Mouse (Mus musculus) c-Kit-positive CD71-positive TER-119-negative erythroid progenitor cells, embryonic 14.5 days (primary cell): ENCODE data around the gene Morn1.

Experiments
- DNase-seq: peaks from one replicate; pipeline ENCODE4 v3.0.0-alpha.2; 2013; ENCODE audit warnings: low read depth

The Morn1 gene

GRCm38 (mm10) chr4:155189711-155190139 lies 103.3 kb downstream of the Morn1 start:
- no peak for DNase-seq

- DNase-seq: no peak
These were observed 103.9 kb downstream of the Morn1 start for GRCm38 (mm10) chr4:155190275-155190674.
